Mouse (Mus musculus): Measurements from ENCODE around the gene Ism2. TPM values are rescaled to one million over a fixed set of nuclear protein-coding genes. Genes with fewer than 3 reads are reported as not detected.

The Ism2 gene
- total and polyA plus RNA-seq, 3 experiments = not detected

DNA sequence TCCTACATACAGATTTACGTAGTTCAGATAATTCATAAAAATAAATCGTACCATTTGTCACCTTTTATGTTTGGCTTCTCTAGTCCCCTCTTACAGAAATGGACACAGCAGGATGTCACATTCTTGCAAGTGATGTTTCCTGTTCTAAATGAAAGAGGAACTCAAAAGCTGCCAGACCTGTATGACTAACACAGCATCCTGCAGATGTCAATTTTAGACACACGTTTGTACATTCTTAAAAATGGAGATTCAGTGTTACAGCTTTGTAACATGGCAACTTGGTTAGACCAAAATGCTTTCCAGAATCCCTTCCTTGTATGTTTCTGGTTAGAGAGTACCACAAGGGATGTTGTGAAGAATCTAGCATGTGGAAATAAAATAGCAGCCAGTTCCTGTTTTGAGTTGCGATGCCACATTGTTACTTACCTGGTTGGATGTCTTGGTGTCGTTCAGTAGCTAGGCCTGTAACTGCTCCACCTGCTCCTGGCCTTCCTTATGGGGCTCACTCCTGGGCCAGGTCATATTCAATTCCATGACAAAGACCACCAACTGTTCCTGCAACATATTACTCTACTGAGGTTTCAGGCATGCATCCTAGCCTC is 62.5 kb downstream of the Ism2 start:
- 0 out of 2 replicates have a peak, but pooled peaks have one; percentile 21 for TF ChIP-seq MYC (IDR thresholded peaks at IDR 0.05; ENCODE audit: low read depth, low read length)
- TF ChIP-seq RAD21 (IDR thresholded peaks at IDR 0.05; ENCODE audit: low read depth, low read length) = no peak
- TF ChIP-seq EP300 (IDR thresholded peaks at IDR 0.05; ENCODE audit: low read depth in 1 of 2, low read length in 2 of 2) = peak in 1 of 2 experiments; percentile 30; a peak in 1 of 4 replicates
- TF ChIP-seq NELFE (IDR thresholded peaks at IDR 0.05; ENCODE audit: low read depth, low read length) = no peak
- no peak for TF ChIP-seq POLR2AphosphoS2 (IDR thresholded peaks at IDR 0.05; ENCODE audit: low read length)
- Histone ChIP-seq H3K79me2 (ENCODE audit: control insufficient read depth, insufficient read depth, low read length, poor library complexity) (no peaks in the 10 kb centered on the region), H3K4me3 (ENCODE audit: control insufficient read depth in 1 of 2, insufficient read depth in 1 of 2, low read depth in 2 of 2, low read length in 2 of 2) (no peak overlapping the region), H3K27me3 (ENCODE audit: control insufficient read depth in 1 of 2, insufficient read depth in 2 of 2, low read length in 2 of 2) (no peaks in the 10 kb centered on the region), H3K36me3 (ENCODE audit: control insufficient read depth in 1 of 2, insufficient read depth in 2 of 2, low read length in 2 of 2) (no peaks in the 10 kb centered on the region; a peak in 2 of 4 replicates), H3K9ac (ENCODE audit: control insufficient read depth, low read depth, low read length, poor library complexity, severe bottlenecking) (no peak overlapping the region), H3K4me1 (ENCODE audit: control insufficient read depth in 1 of 2, insufficient read depth in 2 of 2, low read length in 2 of 2) (peaks cover 0 to 3% of the 10 kb centered on the region in 2 experiments; a peak in 1 of 4 replicates), H3K27ac (ENCODE audit: control insufficient read depth, low read depth, low read length) (no peak overlapping the region), H3K9me3 (replicated peaks; ENCODE audit: insufficient read depth, low read length) (no peaks in the 10 kb centered on the region)
- peak; percentile 61 for DNase-seq (ENCODE audit: low read depth, low spot score)

GRCm38 (mm10) chr12:87230379-87230895 is 69.1 kb downstream of the Ism2 start:
- no peaks in the 10 kb centered on the region for H3K9me3 ChIP-seq (replicated peaks; ENCODE audit: insufficient read depth, low read length)
- no peak overlapping the region for H3K4me3 ChIP-seq (ENCODE audit: control insufficient read depth in 1 of 2, insufficient read depth in 1 of 2, low read depth in 2 of 2, low read length in 2 of 2)
- no peak overlapping the region for H3K27ac ChIP-seq (ENCODE audit: control insufficient read depth, low read depth, low read length)
- H3K79me2 ChIP-seq (ENCODE audit: control insufficient read depth, insufficient read depth, low read length, poor library complexity) = no peaks in the 10 kb centered on the region
- H3K36me3 ChIP-seq (ENCODE audit: control insufficient read depth in 1 of 2, insufficient read depth in 2 of 2, low read length in 2 of 2) = peaks cover 0 to 7% of the 10 kb centered on the region in 2 experiments; a peak in 2 of 4 replicates
- H3K4me1 ChIP-seq (ENCODE audit: control insufficient read depth in 1 of 2, insufficient read depth in 2 of 2, low read length in 2 of 2) = peaks cover 2 to 12% of the 10 kb centered on the region in 2 experiments; a peak in 3 of 4 replicates
- peak; percentile 62 for DNase-seq (ENCODE audit: low read depth, low spot score)
- no peak overlapping the region for H3K9ac ChIP-seq (ENCODE audit: control insufficient read depth, low read depth, low read length, poor library complexity, severe bottlenecking)
- no peaks in the 10 kb centered on the region for H3K27me3 ChIP-seq (ENCODE audit: control insufficient read depth in 1 of 2, insufficient read depth in 2 of 2, low read length in 2 of 2)
- TF ChIP-seq MYC (IDR thresholded peaks at IDR 0.05; ENCODE audit: low read depth, low read length) (no peak), SMC3 (IDR thresholded peaks at IDR 0.05; ENCODE audit: low read depth, low read length) (no peak), ZNF384 (IDR thresholded peaks at IDR 0.05; ENCODE audit: low read depth, low read length) (no peak), GATA1 (IDR thresholded peaks at IDR 0.05; ENCODE audit: low read depth, low read length) (peak; percentile 81), TAL1 (IDR thresholded peaks at IDR 0.05; ENCODE audit: low read length) (peak; percentile 63), TBP (IDR thresholded peaks at IDR 0.05; ENCODE audit: low read depth, low read length) (no peak), MYB (IDR thresholded peaks at IDR 0.05; ENCODE audit: low read depth, low read length) (no peak), HCFC1 (IDR thresholded peaks at IDR 0.05; ENCODE audit: low read depth, low read length) (no peak), USF1 (IDR thresholded peaks at IDR 0.05; ENCODE audit: low read depth, low read length) (no peak), MAZ (IDR thresholded peaks at IDR 0.05; ENCODE audit: low read depth, low read length) (no peak), E2F4 (IDR thresholded peaks at IDR 0.05; ENCODE audit: borderline replicate concordance, low read depth, low read length) (no peak), BHLHE40 (IDR thresholded peaks at IDR 0.05; ENCODE audit: borderline replicate concordance, low read depth, low read length) (0 out of 2 replicates have a peak, but pooled peaks have one; percentile 17), ZMIZ1 (IDR thresholded peaks at IDR 0.05; ENCODE audit: low read depth, low read length) (no peak), ETS1 (IDR thresholded peaks at IDR 0.05; ENCODE audit: low read depth, low read length) (peak; percentile 65), MAX (IDR thresholded peaks at IDR 0.05; ENCODE audit: low read length) (no peak), RCOR1 (IDR thresholded peaks at IDR 0.05; ENCODE audit: low read depth, low read length) (peak; percentile 98), CHD1 (IDR thresholded peaks at IDR 0.05; ENCODE audit: low read depth, low read length) (no peak), NELFE (IDR thresholded peaks at IDR 0.05; ENCODE audit: low read depth, low read length) (no peak), KAT2A (conservative IDR thresholded peaks at IDR 0.05; ENCODE audit: low read depth, low read length) (no peak), ZKSCAN1 (IDR thresholded peaks at IDR 0.05; ENCODE audit: low read depth, low read length) (no peak), POLR2AphosphoS2 (IDR thresholded peaks at IDR 0.05; ENCODE audit: low read length) (no peak), USF2 (IDR thresholded peaks at IDR 0.05; ENCODE audit: borderline replicate concordance in 1 of 2, insufficient read depth in 1 of 2, low read depth in 1 of 2, low read length in 2 of 2) (no peak), JUND (IDR thresholded peaks at IDR 0.05; ENCODE audit: low read depth, low read length) (0 out of 2 replicates have a peak, but pooled peaks have one; percentile 35), POLR2AphosphoS5 (IDR thresholded peaks at IDR 0.05; ENCODE audit: borderline replicate concordance, low read depth, low read length) (no peak), UBTF (IDR thresholded peaks at IDR 0.05; ENCODE audit: borderline replicate concordance, insufficient read depth, low read depth, low read length) (no peak), RAD21 (IDR thresholded peaks at IDR 0.05; ENCODE audit: low read depth, low read length) (no peak), CTCF (IDR thresholded peaks at IDR 0.05 in 2 of 3, conservative IDR thresholded peaks at IDR 0.05 in 1 of 3; ENCODE audit: control insufficient read depth in 1 of 3, insufficient read depth in 1 of 3, low read depth in 2 of 3, low read length in 3 of 3, poor library complexity in 1 of 3, severe bottlenecking in 1 of 3) (no peak), EP300 (IDR thresholded peaks at IDR 0.05; ENCODE audit: low read depth in 1 of 2, low read length in 2 of 2) (peak; percentile 81 to 87), SIN3A (IDR thresholded peaks at IDR 0.05; ENCODE audit: low read length) (peak; percentile 49), CHD2 (IDR thresholded peaks at IDR 0.05; ENCODE audit: low read length) (no peak)

Data from MEL (cell line).